Mouse (Mus musculus) central nervous system, embryonic 18 days (tissue): ENCODE results near the gene Mgrn1. TPM values are rescaled to one million over a fixed set of nuclear protein-coding genes. Genes with fewer than 3 reads are reported as not detected.

Experiments
- polyA plus RNA-seq: library from polyadenylated mRNA; depleted of rRNA; stranded (reverse); fragments of >200 nt; gene quantifications from 2 replicates; pipeline ENCODE4 v1.2.3, GENCODE M21; 2012; rRNA removed

Mgrn1 gene
- 146 and 156 TPM in 2 replicates for polyA plus RNA-seq

DNA sequence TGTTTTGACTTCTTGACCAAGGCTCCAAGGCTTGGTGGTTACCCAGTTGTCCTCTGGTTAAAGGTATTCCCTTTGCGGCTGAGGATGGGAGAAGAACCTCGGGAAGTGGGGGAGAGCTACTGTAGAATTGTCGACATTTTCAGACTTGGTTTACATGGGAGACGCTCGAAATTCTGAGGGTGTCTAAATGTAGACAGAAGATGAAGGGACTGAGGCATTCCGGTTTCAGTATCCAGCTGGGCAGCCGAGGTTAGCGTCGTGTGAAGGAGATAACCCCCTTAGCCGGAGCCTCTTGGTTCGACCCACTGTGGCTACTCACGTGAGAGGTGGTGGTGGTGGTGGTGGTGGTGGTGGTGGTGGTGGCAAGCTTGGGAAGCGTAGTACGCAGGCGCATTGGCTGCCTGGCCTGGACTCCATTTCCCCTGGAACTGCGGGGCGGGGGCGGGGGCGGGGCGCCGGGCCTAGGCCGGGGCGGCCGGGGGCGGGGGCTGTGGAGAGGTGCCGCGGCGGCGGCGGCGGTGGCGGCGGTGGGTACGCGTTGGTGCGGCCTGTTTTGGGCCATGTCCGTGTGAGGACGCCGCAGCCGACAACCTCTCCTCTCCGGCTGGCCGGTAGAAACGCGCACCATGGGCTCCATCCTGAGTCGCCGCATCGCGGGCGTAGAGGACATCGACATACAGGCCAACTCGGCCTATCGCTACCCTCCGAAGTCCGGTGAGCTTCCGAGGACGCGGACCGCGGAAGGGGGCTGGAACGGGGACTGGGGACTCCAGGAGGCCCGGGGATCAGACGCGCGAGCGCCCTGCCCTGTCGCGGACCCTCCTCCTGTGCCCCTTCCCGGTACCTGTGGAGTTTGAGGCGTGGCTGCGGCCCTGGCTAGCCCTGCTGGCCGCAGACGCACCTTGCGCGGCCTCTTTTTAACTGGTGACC lies at the start of gene Mgrn1:
Gene Mgrn1, plus strand, starts transcription at position 490 of the 930 bp plus-strand sequence.

DNA sequence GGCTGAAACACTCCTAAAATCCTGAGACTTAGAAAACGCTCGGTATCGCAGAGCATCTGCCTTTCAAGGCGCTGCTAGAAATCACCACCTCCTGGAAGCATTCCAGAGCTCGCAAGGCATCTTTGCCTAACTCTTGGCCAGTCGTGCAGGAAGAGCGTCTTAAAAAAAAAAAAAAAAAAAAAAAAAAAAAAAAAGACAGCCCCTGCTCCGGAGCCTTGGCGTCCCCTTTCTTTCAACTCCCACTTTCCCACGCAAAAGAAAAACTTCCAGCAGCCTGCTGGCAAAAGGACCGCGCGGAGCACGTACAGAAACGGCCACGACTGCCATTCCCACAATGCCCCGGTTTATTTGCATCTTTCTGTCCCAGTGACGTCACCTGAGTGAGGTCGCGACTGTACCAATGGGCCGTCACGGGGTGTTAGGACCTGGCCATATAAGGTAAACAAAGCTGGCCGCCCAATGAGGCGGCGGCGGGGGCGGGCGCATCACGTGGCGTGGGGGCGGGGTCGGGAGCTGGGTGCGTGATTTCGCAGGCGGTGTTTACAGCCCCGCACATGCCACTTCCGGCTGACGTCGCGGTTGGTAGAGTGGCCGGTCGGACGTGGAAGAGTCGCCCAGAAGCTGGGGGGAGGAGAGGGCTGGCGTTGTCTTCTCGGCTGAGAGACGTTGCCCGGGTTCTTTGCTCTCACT lies 5.8 kb upstream of the Mgrn1 start, which contains the start of gene Ubald1:
Gene Ubald1, minus strand, starts transcription at position 180 of the 690 bp plus-strand sequence.

GRCm38 (mm10) chr16:4938461-4938860 lies 52.4 kb downstream of the Mgrn1 start, which contains the start of gene Nudt16l1:
Gene Nudt16l1, plus strand, starts transcription at chr16:4938761.

DNA sequence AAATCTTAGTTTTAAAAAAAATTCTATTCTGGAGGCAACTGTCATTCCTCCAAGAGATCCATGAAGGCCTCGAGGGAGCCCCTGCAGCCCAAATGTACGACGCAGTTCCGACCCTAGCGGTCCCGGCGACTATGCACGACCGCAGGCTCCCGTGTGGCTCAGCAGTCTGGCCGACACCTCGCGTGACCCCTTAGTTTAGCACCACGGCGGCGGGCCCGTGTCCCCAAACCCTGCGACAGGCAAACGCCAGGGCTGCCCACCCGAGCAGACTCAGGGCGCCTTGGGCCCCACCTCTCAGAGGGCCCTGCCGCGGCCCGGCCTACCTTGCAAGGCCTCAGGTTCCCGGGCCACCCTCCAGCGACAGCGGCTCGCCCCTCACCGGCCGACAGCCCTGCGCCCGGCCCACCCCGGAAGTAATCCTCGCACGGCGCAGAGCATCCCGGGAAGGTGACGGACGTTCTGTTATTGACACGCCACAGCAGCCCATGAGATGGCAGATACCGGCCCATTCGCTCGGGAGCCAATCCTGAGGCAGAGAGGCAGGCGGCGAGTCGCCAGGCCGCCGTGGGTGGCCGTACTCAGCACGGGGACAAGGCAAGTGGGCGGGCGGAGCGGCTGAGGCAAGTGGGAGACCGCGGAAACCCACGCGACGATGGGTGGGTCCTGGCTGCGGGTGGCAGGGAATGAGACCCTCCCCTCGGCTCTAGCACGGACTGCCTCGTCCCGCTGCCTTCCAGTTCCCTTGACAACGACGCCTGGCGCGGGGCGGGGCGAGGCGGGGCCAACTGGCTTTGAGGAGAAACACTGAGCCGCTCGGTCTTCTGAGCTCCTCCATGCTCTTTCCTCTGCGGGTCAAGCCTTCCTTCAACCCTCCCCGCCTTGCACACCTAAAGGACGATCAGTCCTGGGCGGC lies 78.0 kb downstream of the Mgrn1 start, which contains the start of gene Anks3:
Gene Anks3, minus strand, starts transcription at position 409 of the 913 bp plus-strand sequence.

Other genes starting within 250 kb of the Mgrn1 start
- gene Vasn, start 246.3 kb upstream of the Mgrn1 start, polyA plus RNA-seq = 4.6 and 7.2 TPM in 2 replicates
- gene Dnaja3, start 246.3 kb upstream of the Mgrn1 start, polyA plus RNA-seq = 30.2 and 30.7 TPM in 2 replicates
- gene Coro7, start 206.5 kb upstream of the Mgrn1 start, polyA plus RNA-seq = 74.9 and 85.8 TPM in 2 replicates
- 63.9 and 70.2 TPM in 2 replicates for gene Nmral1, start 166.9 kb upstream of the Mgrn1 start, polyA plus RNA-seq
- gene Hmox2, start 159.9 kb upstream of the Mgrn1 start, polyA plus RNA-seq = 69.5 and 71.9 TPM in 2 replicates
- 99.1 and 101 TPM in 2 replicates for gene Cdip1, start 96.0 kb upstream of the Mgrn1 start, polyA plus RNA-seq
- not detected in 2 replicates for gene 4930562C15Rik, start 50.8 kb upstream of the Mgrn1 start, polyA plus RNA-seq
- 26.7 and 30.4 TPM in 2 replicates for gene Ubald1, start 5.9 kb upstream of the Mgrn1 start, polyA plus RNA-seq
- gene Nudt16l1, start 52.5 kb downstream of the Mgrn1 start, polyA plus RNA-seq = 99.3 and 110 TPM in 2 replicates
- gene Anks3, start 78.0 kb downstream of the Mgrn1 start, polyA plus RNA-seq = 114 and 124 TPM in 2 replicates
- gene Sept12, start 111.6 kb downstream of the Mgrn1 start, polyA plus RNA-seq = 0.04 TPM in 1 of 2 replicates, not detected in the other
- 0.80 and 0.92 TPM in 2 replicates for gene Smim22, start 121.0 kb downstream of the Mgrn1 start, polyA plus RNA-seq
- gene Rogdi, start 127.3 kb downstream of the Mgrn1 start, polyA plus RNA-seq = 109 and 119 TPM in 2 replicates
- gene Glyr1, start 163.6 kb downstream of the Mgrn1 start, polyA plus RNA-seq = 140 and 147 TPM in 2 replicates
- 27.3 and 27.5 TPM in 2 replicates for gene Ubn1, start 163.8 kb downstream of the Mgrn1 start, polyA plus RNA-seq
- gene Ppl, start 246.2 kb downstream of the Mgrn1 start, polyA plus RNA-seq = 0.07 and 2.2 TPM in 2 replicates